Mouse (Mus musculus): ENCODE results near the gene Gins2. TPM values are rescaled to one million over a fixed set of nuclear protein-coding genes. Genes with fewer than 3 reads are reported as not detected.

Gene Gins2
- polyA plus RNA-seq, 1 experiment = 2.1 TPM

- Histone ChIP-seq H3K27me3 (ENCODE audit: control insufficient read depth, insufficient read depth, low read length) (no peaks in the 10 kb centered on the region), H3K4me3 (replicated peaks; ENCODE audit: insufficient read depth, low read depth, low read length) (no peak overlapping the region)
Observed at GRCm38 (mm10) chr8:120568164-120568798, 20.8 kb downstream of the Gins2 start.

DNA sequence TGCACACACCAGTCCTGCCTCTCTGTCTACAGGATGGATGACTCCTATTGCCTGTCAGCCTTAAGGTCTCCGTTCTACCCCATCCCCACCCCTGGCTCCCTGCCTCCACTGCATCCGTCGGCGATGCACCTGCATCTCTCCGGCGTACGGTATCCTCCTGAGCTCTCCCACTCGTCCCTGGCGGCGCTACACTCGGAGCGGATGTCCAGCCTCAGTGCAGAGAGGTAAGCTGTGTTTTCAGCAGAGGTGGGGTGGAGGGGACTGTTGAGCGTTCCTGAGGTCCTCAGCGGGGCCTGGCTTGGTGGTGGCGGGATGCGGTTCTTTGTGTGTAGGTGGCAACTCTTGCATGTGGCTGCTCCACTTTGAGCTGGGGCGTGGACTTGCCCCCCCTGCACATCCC is 21.4 kb downstream of the Gins2 start:
- 95% methylated on average over 17 of the region's 17 CpGs for WGBS
- Histone ChIP-seq H3K27ac (ENCODE audit: insufficient read depth, low read length) (no peak overlapping the region), H3K27me3 (ENCODE audit: control insufficient read depth, insufficient read depth, low read length) (no peaks in the 10 kb centered on the region), H3K4me3 (replicated peaks; ENCODE audit: insufficient read depth, low read depth, low read length) (no peak overlapping the region), H3K4me1 (ENCODE audit: control insufficient read depth, insufficient read depth, low read length) (peaks cover 59% of the 10 kb centered on the region)
- no peak for DNase-seq
- no peak for TF ChIP-seq POLR2A (IDR thresholded peaks at IDR 0.05; ENCODE audit: borderline replicate concordance, insufficient read depth, low read length)
- no peak for TF ChIP-seq CTCF (IDR thresholded peaks at IDR 0.05; ENCODE audit: borderline replicate concordance, insufficient read depth, low read depth, low read length)

More at GRCm38 (mm10) chr8:120568164-120568798, 20.8 kb downstream of the Gins2 start:
- Histone ChIP-seq H3K27ac (ENCODE audit: insufficient read depth, low read length) (no peak overlapping the region), H3K4me1 (ENCODE audit: control insufficient read depth, insufficient read depth, low read length) (peaks cover 57% of the 10 kb centered on the region)
- WGBS = 94% methylated on average over 37 of the region's 37 CpGs
- no peak for DNase-seq
- TF ChIP-seq CTCF (IDR thresholded peaks at IDR 0.05; ENCODE audit: borderline replicate concordance, insufficient read depth, low read depth, low read length) (no peak), POLR2A (IDR thresholded peaks at IDR 0.05; ENCODE audit: borderline replicate concordance, insufficient read depth, low read length) (no peak)

- TF ChIP-seq POLR2A (IDR thresholded peaks at IDR 0.05; ENCODE audit: borderline replicate concordance, insufficient read depth, low read length) (no peak), CTCF (IDR thresholded peaks at IDR 0.05; ENCODE audit: borderline replicate concordance, insufficient read depth, low read depth, low read length) (no peak)
- no peaks in the 10 kb centered on the region for H3K27me3 ChIP-seq (ENCODE audit: control insufficient read depth, insufficient read depth, low read length)
- H3K4me1 ChIP-seq (ENCODE audit: control insufficient read depth, insufficient read depth, low read length) = peaks cover 64% of the 10 kb centered on the region
- peak in 1 of 2 experiments; percentile 75 for DNase-seq
- H3K27ac ChIP-seq (ENCODE audit: insufficient read depth, low read length) = no peak overlapping the region
- H3K4me3 ChIP-seq (replicated peaks; ENCODE audit: insufficient read depth, low read depth, low read length) = no peak overlapping the region
- 21% methylated on average over 8 of the region's 8 CpGs for WGBS
Observed at GRCm38 (mm10) chr8:120566681-120567080, 22.4 kb downstream of the Gins2 start.

GRCm38 (mm10) chr8:120565151-120565711 is 23.9 kb downstream of the Gins2 start:
- Histone ChIP-seq H3K27ac (ENCODE audit: insufficient read depth, low read length) (no peak overlapping the region), H3K4me1 (ENCODE audit: control insufficient read depth, insufficient read depth, low read length) (peaks cover 74% of the 10 kb centered on the region), H3K4me3 (replicated peaks; ENCODE audit: insufficient read depth, low read depth, low read length) (no peak overlapping the region), H3K27me3 (ENCODE audit: control insufficient read depth, insufficient read depth, low read length) (no peaks in the 10 kb centered on the region)
- no peak for TF ChIP-seq POLR2A (IDR thresholded peaks at IDR 0.05; ENCODE audit: borderline replicate concordance, insufficient read depth, low read length)
- no peak for TF ChIP-seq CTCF (IDR thresholded peaks at IDR 0.05; ENCODE audit: borderline replicate concordance, insufficient read depth, low read depth, low read length)
- 43% methylated on average over 7 of the region's 7 CpGs for WGBS
- DNase-seq = no peak

GRCm38 (mm10) chr8:120563851-120564837 is 25.0 kb downstream of the Gins2 start:
- DNase-seq = peak; percentile 74 to 77
- TF ChIP-seq POLR2A (IDR thresholded peaks at IDR 0.05; ENCODE audit: borderline replicate concordance, insufficient read depth, low read length) = no peak
- TF ChIP-seq CTCF (IDR thresholded peaks at IDR 0.05; ENCODE audit: borderline replicate concordance, insufficient read depth, low read depth, low read length) = peak; percentile 15; the same call in 1 of the 2 replicates
- 18% methylated on average over 20 of the region's 20 CpGs for WGBS
- Histone ChIP-seq H3K27me3 (ENCODE audit: control insufficient read depth, insufficient read depth, low read length) (no peaks in the 10 kb centered on the region), H3K27ac (ENCODE audit: insufficient read depth, low read length) (peak overlapping the region; percentile 18), H3K4me1 (ENCODE audit: control insufficient read depth, insufficient read depth, low read length) (peaks cover 80% of the 10 kb centered on the region), H3K4me3 (replicated peaks; ENCODE audit: insufficient read depth, low read depth, low read length) (no peak overlapping the region)

GRCm38 (mm10) chr8:120563348-120563724 is 25.8 kb downstream of the Gins2 start:
- H3K27ac ChIP-seq (ENCODE audit: insufficient read depth, low read length) = peak overlapping the region; percentile 18; the same call in 1 of the 2 replicates
- H3K27me3 ChIP-seq (ENCODE audit: control insufficient read depth, insufficient read depth, low read length) = no peaks in the 10 kb centered on the region
- peaks cover 88% of the 10 kb centered on the region for H3K4me1 ChIP-seq (ENCODE audit: control insufficient read depth, insufficient read depth, low read length)
- no peak for TF ChIP-seq POLR2A (IDR thresholded peaks at IDR 0.05; ENCODE audit: borderline replicate concordance, insufficient read depth, low read length)
- TF ChIP-seq CTCF (IDR thresholded peaks at IDR 0.05; ENCODE audit: borderline replicate concordance, insufficient read depth, low read depth, low read length) = no peak
- 49% methylated on average over 8 of the region's 8 CpGs for WGBS
- no peak overlapping the region for H3K4me3 ChIP-seq (replicated peaks; ENCODE audit: insufficient read depth, low read depth, low read length)
- DNase-seq = no peak

DNA sequence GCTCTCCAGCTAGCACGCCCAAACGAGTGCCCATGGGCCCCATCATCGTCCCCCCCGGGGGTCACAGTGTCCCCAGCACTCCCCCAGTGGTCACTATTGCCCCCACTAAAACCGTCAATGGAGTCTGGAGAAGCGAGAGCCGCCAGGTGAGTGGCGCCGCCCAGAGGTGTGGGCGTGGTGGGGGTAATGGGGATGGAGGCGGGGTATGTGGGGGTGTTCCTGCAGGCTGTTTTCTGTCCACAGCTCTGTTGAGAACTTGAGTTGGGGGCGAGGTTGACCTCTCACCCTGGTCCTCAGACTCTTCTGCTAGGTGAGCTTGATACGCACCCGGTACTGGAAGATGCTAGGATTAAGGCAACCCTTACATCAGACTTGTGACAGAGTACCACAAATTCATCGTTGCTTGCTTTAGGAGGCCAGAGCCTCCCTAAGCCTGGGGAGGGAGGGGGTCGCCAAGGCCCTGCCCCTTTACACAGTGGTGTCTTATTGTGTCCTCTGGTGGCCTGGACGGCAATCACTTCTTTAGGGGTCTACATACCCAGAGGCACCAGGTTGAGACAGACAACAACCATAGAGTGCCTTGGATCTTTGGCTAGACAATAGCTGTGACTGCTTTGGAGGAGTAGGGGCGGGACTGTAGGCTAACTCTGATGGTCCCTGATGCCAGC is 26.3 kb downstream of the Gins2 start:
- TF ChIP-seq CTCF (IDR thresholded peaks at IDR 0.05; ENCODE audit: borderline replicate concordance, insufficient read depth, low read depth, low read length) = no peak
- TF ChIP-seq POLR2A (IDR thresholded peaks at IDR 0.05; ENCODE audit: borderline replicate concordance, insufficient read depth, low read length) = no peak
- peaks cover 90% of the 10 kb centered on the region for H3K4me1 ChIP-seq (ENCODE audit: control insufficient read depth, insufficient read depth, low read length)
- no peak overlapping the region for H3K27ac ChIP-seq (ENCODE audit: insufficient read depth, low read length)
- 81% methylated on average over 18 of the region's 18 CpGs for WGBS
- H3K4me3 ChIP-seq (replicated peaks; ENCODE audit: insufficient read depth, low read depth, low read length) = no peak overlapping the region
- no peaks in the 10 kb centered on the region for H3K27me3 ChIP-seq (ENCODE audit: control insufficient read depth, insufficient read depth, low read length)
- no peak for DNase-seq

All from cerebellum, adult 2 months (tissue).